Mouse (Mus musculus) stomach, embryonic 14.5 days (tissue): ENCODE results near the gene Nfat5. TPM values are rescaled to one million over a fixed set of nuclear protein-coding genes. Genes with fewer than 3 reads are reported as not detected.

Experiments
- ATAC-seq: fragments of 200-750 bp; cut with Nextera tagmentation; 2 replicates; pipeline ENCODE4 v1.8.0; 2017; ENCODE audit warnings: low read depth, moderate TSS enrichment; ENCODE audit not compliant: insufficient number of reproducible peaks, insufficient read depth, low FRiP score
- H3K27ac ChIP-seq: fragments of 300-500 bp; sonication (generic); 2 replicates; pipeline ENCODE4 v1.5.1; 2014; ENCODE audit warnings: mild to moderate bottlenecking, low read length, moderate library complexity, mixed read lengths
- H3K27me3 ChIP-seq: fragments of 300-500 bp; sonication (generic); 2 replicates; pipeline ENCODE4 v1.6.1; 2014; ENCODE audit warnings: low read length, control low read depth, mixed read lengths; ENCODE audit not compliant: control insufficient read depth, insufficient read depth
- H3K36me3 ChIP-seq: fragments of 300-500 bp; sonication (generic); 2 replicates; pipeline ENCODE4 v1.6.1; 2014; ENCODE audit warnings: mild to moderate bottlenecking, control low read depth, low read length, moderate library complexity, mixed read lengths; ENCODE audit not compliant: control insufficient read depth, insufficient read depth
- H3K4me1 ChIP-seq: fragments of 300-500 bp; sonication (generic); 2 replicates; pipeline ENCODE4 v1.6.1; 2014; ENCODE audit warnings: low read length, control low read depth, mixed read lengths; ENCODE audit not compliant: control insufficient read depth, insufficient read depth
- H3K4me2 ChIP-seq: fragments of 300-500 bp; sonication (generic); replicated peaks from 2 replicates; pipeline ENCODE4 v1.6.1; 2014; ENCODE audit warnings: low read depth, low read length, control low read depth
- H3K4me3 ChIP-seq: fragments of 300-500 bp; sonication (generic); 2 replicates; pipeline ENCODE4 v1.5.1; 2014; ENCODE audit warnings: low read depth, low read length, control low read depth
- H3K9ac ChIP-seq: fragments of 300-500 bp; sonication (generic); replicated peaks from 2 replicates; pipeline ENCODE4 v1.6.1; 2014; ENCODE audit warnings: low read depth, mild to moderate bottlenecking, control low read depth, low read length, moderate library complexity, mixed read lengths
- H3K9me3 ChIP-seq: fragments of 300-500 bp; sonication (generic); 2 replicates; pipeline ENCODE4 v1.6.1; 2016; ENCODE audit warnings: low read depth, low read length, control low read depth; ENCODE audit not compliant: control insufficient read depth
- WGBS: fragments of 180-500 bp; shearing (Covaris S2); extraction: QIAGEN DNeasy Blood & Tissue Kit; methylation state at CpG from one replicate; pipeline ENCODE4 v1.1.7; 2014; 5-methylcytosine and 5-hydroxymethylcytosine counted together
- polyA plus RNA-seq: library from polyadenylated mRNA; unstranded; fragments of >200 nt; fragmentation: Nextera tagmentation; extraction: Ambion mirVana; gene quantifications from 2 replicates; pipeline ENCODE4 v1.2.1, GENCODE M21; 2014

The Nfat5 gene
- polyA plus RNA-seq, 1 experiment from 2014 or later: 20.7 TPM

DNA sequence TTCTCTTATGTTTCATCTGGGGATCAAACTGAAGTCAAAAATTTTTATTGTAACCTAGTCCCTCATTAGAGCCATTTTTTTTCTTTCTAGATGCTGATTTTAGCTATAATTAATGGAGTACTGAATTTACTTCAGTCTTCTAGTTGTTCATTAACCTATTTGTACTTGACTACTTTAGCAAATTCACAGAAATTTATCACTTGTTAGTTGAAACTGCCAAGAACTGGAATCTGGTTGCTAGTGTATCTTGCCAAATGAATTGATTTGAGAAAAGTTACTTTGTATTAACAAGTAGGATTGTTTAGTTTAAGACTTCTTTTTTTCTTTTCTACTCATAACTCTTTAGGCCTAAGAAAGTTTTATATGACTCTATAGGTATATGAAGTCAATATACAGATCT, 18.6 kb downstream of the Nfat5 start:
- Histone ChIP-seq H3K27me3 (no peaks in the 10 kb centered on the region), H3K4me2 (no peak overlapping the region), H3K4me3 (no peak overlapping the region), H3K36me3 (no peaks in the 10 kb centered on the region), H3K4me1 (no peaks in the 10 kb centered on the region), H3K9me3 (no peaks in the 10 kb centered on the region), H3K9ac (no peak overlapping the region), H3K27ac (no peak overlapping the region)
- no peak for ATAC-seq

DNA sequence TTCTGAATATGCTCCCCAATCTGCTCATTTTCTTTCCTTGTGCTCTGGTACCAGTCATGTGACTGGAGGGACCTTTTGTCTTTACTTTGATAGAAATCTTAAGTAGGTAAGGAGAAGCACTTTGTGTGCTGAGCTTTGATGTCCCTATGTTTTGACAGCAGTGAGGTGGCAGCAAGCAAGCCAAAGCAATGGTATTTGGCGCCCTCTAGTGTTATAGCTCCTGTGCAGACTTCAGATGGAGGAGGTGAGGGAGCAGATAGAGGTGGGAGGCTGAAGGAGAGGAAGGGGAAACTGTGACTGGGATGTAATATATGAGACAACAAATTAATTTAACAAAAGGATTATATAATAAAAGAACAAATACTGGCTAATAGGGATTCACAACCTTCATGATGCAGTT, 30.9 kb downstream of the Nfat5 start:
- no peak for ATAC-seq
- Histone ChIP-seq H3K9me3 (no peaks in the 10 kb centered on the region), H3K36me3 (no peaks in the 10 kb centered on the region), H3K27ac (no peak overlapping the region), H3K9ac (no peak overlapping the region), H3K4me3 (no peak overlapping the region), H3K4me1 (no peaks in the 10 kb centered on the region), H3K4me2 (no peak overlapping the region), H3K27me3 (no peaks in the 10 kb centered on the region)
- 0% methylated on average over 1 of the region's 1 CpGs for WGBS

DNA sequence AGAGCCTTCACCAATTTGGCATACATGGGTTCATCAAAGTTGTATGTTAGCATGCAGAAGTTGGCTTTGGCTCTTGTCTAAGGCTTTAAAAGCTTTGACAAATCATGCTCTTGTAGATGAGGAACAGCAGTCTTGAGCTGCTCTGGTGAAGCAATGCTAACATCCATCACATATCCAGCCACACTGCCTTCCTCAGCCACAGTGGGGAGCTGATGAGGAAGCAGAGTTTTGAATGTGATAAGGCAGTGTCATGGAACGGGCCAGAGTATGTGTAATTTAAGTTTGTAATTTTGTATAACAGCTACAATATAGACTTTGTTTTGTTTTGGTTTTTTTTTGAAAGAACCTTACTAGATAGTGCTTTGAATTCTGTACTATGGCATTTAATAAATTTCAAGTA, 36.3 kb downstream of the Nfat5 start:
- H3K4me1 ChIP-seq: no peaks in the 10 kb centered on the region
- no peak overlapping the region for H3K9ac ChIP-seq
- no peak overlapping the region for H3K4me3 ChIP-seq
- H3K27ac ChIP-seq: no peak overlapping the region
- WGBS: 69% methylated on average over 1 of the region's 1 CpGs
- H3K36me3 ChIP-seq: no peaks in the 10 kb centered on the region
- H3K27me3 ChIP-seq: no peaks in the 10 kb centered on the region
- H3K9me3 ChIP-seq: no peaks in the 10 kb centered on the region
- no peak overlapping the region for H3K4me2 ChIP-seq
- ATAC-seq: no peak

DNA sequence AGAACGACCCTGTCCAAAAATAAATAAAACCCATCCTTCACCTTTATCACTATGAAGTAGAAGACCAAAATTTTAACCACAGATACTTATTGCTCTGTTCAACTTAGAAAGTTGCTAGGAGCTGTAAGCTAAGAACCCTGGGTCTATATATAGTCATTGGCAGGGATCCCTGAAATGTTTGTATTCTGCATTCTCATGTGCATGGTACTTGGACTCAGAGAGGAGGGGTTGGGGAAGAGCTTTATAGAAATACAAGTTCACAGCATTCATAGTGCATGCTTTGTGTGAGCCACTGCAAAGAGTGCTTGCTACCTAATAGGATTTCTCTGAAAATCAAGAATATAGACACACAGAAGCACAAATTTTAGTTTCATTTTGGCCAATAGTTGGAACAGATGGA, 43.2 kb downstream of the Nfat5 start:
- 84% methylated on average over 1 of the region's 1 CpGs for WGBS
- Histone ChIP-seq H3K4me1 (no peaks in the 10 kb centered on the region), H3K9ac (no peak overlapping the region), H3K27me3 (no peaks in the 10 kb centered on the region), H3K27ac (no peak overlapping the region), H3K36me3 (peaks cover 8% of the 10 kb centered on the region; the same call in 1 of the 2 replicates), H3K4me3 (no peak overlapping the region), H3K9me3 (no peaks in the 10 kb centered on the region), H3K4me2 (no peak overlapping the region)
- ATAC-seq: no peak

DNA sequence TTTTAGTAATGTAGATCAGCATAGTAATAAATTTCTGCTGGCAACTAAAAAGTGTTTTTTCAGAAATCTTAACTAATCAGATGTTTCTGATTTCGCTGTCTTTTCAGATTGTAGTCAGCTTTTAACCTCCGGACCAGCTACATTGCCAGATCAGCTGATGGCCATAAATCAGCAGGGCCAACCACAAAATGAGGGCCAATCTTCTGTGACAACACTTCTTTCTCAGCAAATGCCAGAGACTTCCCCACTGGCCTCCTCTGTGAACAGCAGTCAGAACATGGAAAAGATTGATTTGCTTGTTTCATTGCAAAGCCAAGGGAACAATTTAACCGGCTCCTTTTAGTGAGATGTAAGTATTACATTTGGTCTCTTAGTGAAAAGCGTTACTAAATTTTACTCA, 77.0 kb downstream of the Nfat5 start:
- peaks cover 45% of the 10 kb centered on the region for H3K36me3 ChIP-seq
- ATAC-seq: no peak
- no peak overlapping the region for H3K4me3 ChIP-seq
- H3K27me3 ChIP-seq: no peaks in the 10 kb centered on the region
- WGBS: 87% methylated on average over 4 of the region's 4 CpGs
- H3K4me2 ChIP-seq: no peak overlapping the region
- H3K4me1 ChIP-seq: no peaks in the 10 kb centered on the region
- H3K9me3 ChIP-seq: no peaks in the 10 kb centered on the region
- no peak overlapping the region for H3K9ac ChIP-seq
- no peak overlapping the region for H3K27ac ChIP-seq

DNA sequence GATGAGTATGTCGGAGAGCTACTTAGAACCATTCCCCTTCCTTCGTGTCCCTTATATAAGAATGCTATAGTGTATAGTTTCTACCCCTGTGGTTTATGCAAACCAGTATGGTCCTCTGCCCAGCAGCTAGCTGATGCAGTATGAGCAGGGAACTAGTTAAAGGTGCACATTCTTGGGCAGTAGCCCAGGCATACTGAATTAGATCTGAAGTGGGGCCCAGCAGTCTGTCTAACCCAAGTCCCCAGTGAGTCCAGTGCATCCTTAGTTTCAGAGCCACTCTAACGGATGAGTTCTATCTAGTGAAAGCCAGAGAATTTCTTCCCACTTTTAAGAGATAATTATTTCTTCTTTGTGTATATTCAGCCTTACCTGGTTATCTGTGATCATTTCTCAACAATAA, 84.1 kb downstream of the Nfat5 start:
- Histone ChIP-seq H3K4me1 (no peaks in the 10 kb centered on the region), H3K36me3 (peaks cover 3% of the 10 kb centered on the region; the same call in 1 of the 2 replicates), H3K9me3 (no peaks in the 10 kb centered on the region), H3K9ac (no peak overlapping the region), H3K4me3 (no peak overlapping the region), H3K27ac (no peak overlapping the region), H3K4me2 (no peak overlapping the region), H3K27me3 (no peaks in the 10 kb centered on the region)
- ATAC-seq: no peak
- 89% methylated on average over 3 of the region's 3 CpGs for WGBS

DNA sequence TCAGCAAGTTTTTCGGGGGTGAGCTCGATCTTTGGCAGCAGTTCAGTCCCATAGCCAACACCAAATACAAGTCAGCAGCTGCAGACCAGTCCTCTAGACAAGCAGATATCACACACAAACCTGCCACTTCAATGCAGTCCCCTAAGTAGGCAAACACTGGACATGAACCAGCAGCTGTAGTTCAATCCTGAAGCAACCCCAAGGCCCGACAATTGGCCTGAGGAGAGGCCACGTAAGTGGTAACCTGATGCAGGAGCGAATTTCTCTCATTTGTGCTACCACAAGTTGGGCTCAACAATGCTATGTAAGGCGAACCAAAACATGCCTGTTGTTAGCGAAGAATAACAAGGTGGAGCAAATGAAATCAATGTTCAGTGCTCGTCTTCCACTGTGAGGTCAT, 87.5 kb downstream of the Nfat5 start:
- ATAC-seq: no peak
- WGBS: 92% methylated on average over 8 of the region's 8 CpGs
- Histone ChIP-seq H3K4me2 (no peak overlapping the region), H3K4me1 (no peaks in the 10 kb centered on the region), H3K9ac (no peak overlapping the region), H3K4me3 (no peak overlapping the region), H3K27me3 (no peaks in the 10 kb centered on the region), H3K9me3 (no peaks in the 10 kb centered on the region), H3K27ac (no peak overlapping the region), H3K36me3 (no peaks in the 10 kb centered on the region; the same call in 1 of the 2 replicates)

DNA sequence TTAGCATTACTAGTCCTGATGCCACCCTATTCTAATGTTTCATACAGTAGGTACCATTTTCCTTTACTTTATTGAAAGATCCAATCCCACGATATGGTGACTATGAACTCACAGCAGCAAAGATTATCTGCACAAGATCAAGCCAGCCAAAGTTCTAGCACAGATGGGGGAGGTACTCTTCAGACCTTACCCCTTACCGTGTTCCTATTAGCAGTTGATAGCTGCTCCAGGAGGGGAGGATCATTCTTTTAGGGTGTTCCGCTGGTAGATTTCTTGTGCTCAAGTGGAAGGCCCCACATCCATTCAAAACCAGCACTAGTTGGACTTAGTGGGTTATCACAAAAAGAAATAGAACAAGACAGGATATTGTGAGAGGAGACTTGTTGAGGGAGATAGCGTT, 88.4 kb downstream of the Nfat5 start:
- H3K4me3 ChIP-seq: no peak overlapping the region
- H3K36me3 ChIP-seq: no peaks in the 10 kb centered on the region
- no peak overlapping the region for H3K27ac ChIP-seq
- no peaks in the 10 kb centered on the region for H3K9me3 ChIP-seq
- H3K4me2 ChIP-seq: no peak overlapping the region
- WGBS: 88% methylated on average over 4 of the region's 4 CpGs
- H3K4me1 ChIP-seq: no peaks in the 10 kb centered on the region
- no peak overlapping the region for H3K9ac ChIP-seq
- H3K27me3 ChIP-seq: no peaks in the 10 kb centered on the region
- ATAC-seq: no peak

DNA sequence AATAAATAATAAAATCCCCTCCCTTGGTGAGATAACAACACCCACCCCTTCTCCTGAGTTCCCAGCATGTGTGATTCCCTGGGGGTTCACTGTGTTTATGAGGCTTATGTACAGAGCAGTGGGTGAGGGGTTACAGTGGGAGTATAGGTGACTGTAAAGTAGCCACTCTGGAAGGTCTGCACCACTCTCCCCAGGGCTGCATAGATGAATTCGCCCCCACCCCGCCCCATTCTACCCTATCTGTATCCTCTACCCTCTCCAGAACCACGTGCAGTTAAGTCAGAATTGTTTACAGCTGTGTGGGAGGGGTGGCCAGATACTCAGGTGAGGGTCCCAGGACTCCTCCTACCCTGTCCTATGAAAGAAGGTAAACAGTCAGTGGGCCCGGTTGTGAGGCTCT, 89.6 kb downstream of the Nfat5 start:
- no peak for ATAC-seq
- Histone ChIP-seq H3K4me1 (no peaks in the 10 kb centered on the region), H3K36me3 (no peaks in the 10 kb centered on the region), H3K9ac (no peak overlapping the region), H3K9me3 (no peaks in the 10 kb centered on the region), H3K4me2 (no peak overlapping the region), H3K27ac (no peak overlapping the region), H3K27me3 (no peaks in the 10 kb centered on the region), H3K4me3 (no peak overlapping the region)
- 59% methylated on average over 4 of the region's 4 CpGs for WGBS
